Mouse (Mus musculus) spleen, adult 2 months (tissue): ENCODE measurements at regions not wholly inside any gene's neighbourhood (a gene's known extent, or its start where the extent isn't known, plus 50 kb on each side); places are given as distances from the start of the nearest gene placed in this dataset.

Experiments
- CTCF ChIP-seq: fragments of 200-500 bp; IDR thresholded peaks from 2 replicates; pipeline ENCODE4 v1.5.1; 2011; ENCODE audit warnings: mild to moderate bottlenecking, inconsistent platforms; ENCODE audit not compliant: insufficient read depth, insufficient read length, insufficient replicate concordance; ENCODE audit errors: extremely low read depth
- POLR2A ChIP-seq: fragments of 200-500 bp; IDR thresholded peaks from 2 replicates; pipeline ENCODE4 v1.6.1; 2011; ENCODE audit warnings: low read depth, low read length, inconsistent platforms

DNA sequence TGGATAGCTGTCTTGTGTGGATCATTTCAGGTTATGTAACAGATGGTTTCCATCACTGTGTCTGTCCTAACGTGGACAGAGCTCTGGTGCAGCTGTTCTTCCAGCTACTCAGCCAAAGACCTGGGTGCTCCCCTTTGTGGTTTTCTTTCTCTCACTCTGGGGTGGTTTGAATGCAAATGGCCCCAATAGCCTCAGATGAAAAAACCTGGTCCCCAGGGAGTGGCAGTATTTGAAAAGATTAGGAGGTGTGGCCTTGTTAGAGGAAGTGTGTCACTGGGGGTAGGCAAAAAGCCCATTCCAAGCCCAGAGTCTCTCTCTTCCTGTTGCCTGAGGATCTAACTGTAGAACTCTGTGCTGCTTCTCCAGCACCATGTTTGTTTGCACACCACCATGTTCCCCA lies 98.9 kb upstream of the Zfp746 start:
- no peak for TF ChIP-seq CTCF
- TF ChIP-seq POLR2A: no peak
